ENCODE assay signal across 8 mouse cellular contexts in genomic region chr4:97777081-97777705, GRCm38 (mm10). TPM values are rescaled to one million over a fixed set of nuclear protein-coding genes. Genes with fewer than 3 reads are reported as not detected.
DNase-seq lines count a peak whose midpoint lies in the region; ATAC-seq and TF ChIP-seq lines count a peak whose summit lies in the region.

No protein-coding gene starts in this region.

- no peak for ATAC-seq in activated CD4-positive, CD25-positive, alpha-beta regulatory T cell, adult 4 months

- TF ChIP-seq CTCF in layer of hippocampus, adult 2 months (conservative IDR thresholded peaks at IDR 0.05), result no peak

- H3K27ac ChIP-seq in layer of hippocampus, adult 2 months, result peak overlapping the region; percentile 98

- peak in 1 of 2 experiments; percentile 35 for DNase-seq in layer of hippocampus, adult 2 months (ENCODE audit: low spot score in 2 of 2)
- no peak for DNase-seq in layer of hippocampus, adult 9-10 months (ENCODE audit: low spot score)
- peak; percentile 61 for DNase-seq in cerebellum, adult 8-10 months
- peak; percentile 44 to 68 for DNase-seq in gastrocnemius, postnatal 4 days (ENCODE audit: low spot score in 2 of 2)
- peak; percentile 56 for DNase-seq in kidney, adult 9 months
- DNase-seq in lung, postnatal 10 days, result peak; percentile 73
- DNase-seq in spleen, adult 18-20 months, result peak; percentile 23 to 47

- peak overlapping the region; percentile 79 for H3K4me3 ChIP-seq in layer of hippocampus, adult 2 months

RNA-seq across cellular contexts. Expression of gene E130114P18Rik, which starts 0.7 kb away (rescaled TPM):
- total RNA-seq in layer of hippocampus, adult 2 months (2021), result 1 to 10 TPM; 7.1 to 7.9 TPM
- 1 to 10 TPM; 3.6 to 4.4 TPM for total RNA-seq in gastrocnemius, postnatal 4 days (2021)
- not detected for polyA plus RNA-seq in activated CD4-positive, CD25-positive, alpha-beta regulatory T cell, adult 4 months (2017; shearing (Covaris generic))

RNA-seq across cellular contexts. Expression of gene Nfia, which starts 4.7 kb away (rescaled TPM):
- total RNA-seq in layer of hippocampus, adult 2 months (2021), result 100 to 1,000 TPM; 113 to 115 TPM
- 100 to 1,000 TPM; 166 to 173 TPM for total RNA-seq in gastrocnemius, postnatal 4 days (2021)
- polyA plus RNA-seq in activated CD4-positive, CD25-positive, alpha-beta regulatory T cell, adult 4 months (2017; shearing (Covaris generic)), result 10 to 100 TPM in 1 of 2 experiments, 1 to 10 TPM in 1; 7.3 to 12.6 TPM
